Mouse (Mus musculus): ENCODE data around the gene Polr2e.

The Polr2e gene

GRCm38 (mm10) chr10:80039559-80039979 is at the start of gene Polr2e:
Gene Polr2e (minus strand): TSS chr10:80039795.
- in situ Hi-C loops (cut with MboI; ENCODE audit: low sequenced_read_pairs) = no loop called here

DNA sequence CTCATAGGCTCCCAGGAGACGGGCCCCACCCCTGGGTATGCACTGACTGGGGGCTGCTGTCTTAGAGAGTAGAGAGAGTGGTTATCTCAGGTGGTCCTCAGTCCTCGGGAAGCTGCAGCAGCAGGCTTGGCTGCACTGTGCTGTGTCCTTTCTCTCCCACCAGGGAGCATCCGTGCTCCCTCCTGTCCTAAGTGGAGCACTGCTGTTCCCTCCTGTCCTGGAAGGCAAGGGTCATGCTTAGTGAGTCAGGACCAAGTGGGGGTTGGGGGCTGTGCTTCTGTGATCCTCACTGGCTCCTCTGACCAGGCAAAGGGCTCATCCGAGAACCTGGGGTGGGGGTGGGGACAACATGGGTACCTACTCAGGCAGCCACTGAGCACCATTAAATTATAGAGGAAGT is 49.6 kb upstream of the Polr2e start:
- in situ Hi-C loops (cut with MboI; ENCODE audit: low sequenced_read_pairs) = no loop called here

GRCm38 (mm10) chr10:80087483-80087882 is 47.9 kb upstream of the Polr2e start:
- in situ Hi-C loops (cut with MboI; ENCODE audit: low sequenced_read_pairs) = no loop called here

DNA sequence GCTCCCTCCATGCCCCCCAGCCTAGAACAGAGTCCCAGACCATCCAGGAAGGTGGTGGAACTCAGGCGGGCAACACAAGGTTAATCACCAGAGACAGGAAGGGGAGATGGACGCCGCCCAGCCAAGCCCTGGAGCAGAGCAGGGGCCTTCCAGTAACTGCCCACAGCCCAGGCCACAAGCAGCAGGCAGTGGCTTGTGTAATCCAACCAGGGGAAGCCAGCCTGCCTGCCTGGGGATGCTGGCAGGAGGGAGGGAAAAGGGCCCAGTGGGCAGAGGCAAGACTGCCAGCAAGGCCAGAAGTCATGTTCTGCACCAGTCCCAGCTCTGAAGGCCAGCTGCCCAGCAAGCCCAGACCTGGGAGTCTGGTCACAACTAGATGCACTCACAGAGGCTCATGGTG is 47.3 kb upstream of the Polr2e start:
- in situ Hi-C loops (cut with MboI; ENCODE audit: low sequenced_read_pairs) = no loop called here

DNA sequence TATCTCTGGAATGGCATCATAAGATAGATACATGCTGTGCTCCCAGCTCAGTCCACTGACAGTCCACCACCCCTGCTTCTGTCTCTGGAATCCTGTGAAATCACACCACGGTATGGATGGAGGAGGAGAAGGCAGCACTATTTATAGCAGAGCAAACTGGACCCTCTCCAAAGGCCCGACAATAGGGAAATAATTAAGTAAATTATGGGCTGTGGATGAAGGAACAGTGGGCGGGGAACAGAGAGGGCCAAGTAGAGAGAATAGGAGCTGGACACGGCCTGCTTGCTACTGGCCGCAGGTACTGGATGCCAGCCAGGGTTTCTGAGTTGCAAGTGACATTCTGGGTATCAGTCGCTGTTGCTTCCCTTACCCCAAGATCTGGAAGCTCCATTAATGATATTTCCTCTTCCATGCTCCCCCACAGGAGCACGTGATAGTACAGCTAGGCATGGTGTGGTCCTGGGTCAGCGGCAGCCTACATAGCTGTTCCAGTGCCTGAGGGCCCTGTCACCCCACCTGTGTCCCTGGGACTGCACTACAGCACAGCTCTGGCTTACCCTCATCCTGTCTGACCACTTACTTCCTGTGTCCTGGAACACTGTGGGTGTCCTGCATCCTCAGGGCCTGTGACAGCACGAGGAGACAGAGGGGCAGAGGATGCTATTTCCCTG is 45.4 kb upstream of the Polr2e start:
- in situ Hi-C loops (cut with MboI; ENCODE audit: low sequenced_read_pairs) = no loop called here

DNA sequence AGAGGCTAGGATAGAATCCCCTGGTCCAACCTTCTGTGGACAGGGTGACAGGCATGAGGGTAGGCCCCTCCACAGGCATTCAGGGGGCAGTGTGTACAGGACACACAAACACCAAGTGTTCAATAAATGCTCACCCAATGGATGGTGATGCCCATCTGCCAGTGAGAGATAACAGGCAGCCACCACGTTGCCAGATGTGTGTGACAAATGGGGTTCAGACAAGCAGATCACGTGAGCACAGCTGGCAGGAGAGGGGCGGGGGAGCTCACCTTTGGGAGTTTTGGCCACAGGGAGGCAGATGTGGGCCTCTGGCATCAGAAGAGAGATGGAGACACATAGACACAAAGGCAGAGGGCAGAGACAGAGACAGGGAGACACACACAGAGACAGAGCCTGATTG is 41.5 kb upstream of the Polr2e start:
- in situ Hi-C loops (cut with MboI; ENCODE audit: low sequenced_read_pairs) = no loop called here

- in situ Hi-C loops (cut with MboI; ENCODE audit: low sequenced_read_pairs) = no loop called here
Observed at GRCm38 (mm10) chr10:80080396-80081070, 40.9 kb upstream of the Polr2e start.

GRCm38 (mm10) chr10:80078366-80078765 is 38.8 kb upstream of the Polr2e start:
- in situ Hi-C loops (cut with MboI; ENCODE audit: low sequenced_read_pairs) = no loop called here

DNA sequence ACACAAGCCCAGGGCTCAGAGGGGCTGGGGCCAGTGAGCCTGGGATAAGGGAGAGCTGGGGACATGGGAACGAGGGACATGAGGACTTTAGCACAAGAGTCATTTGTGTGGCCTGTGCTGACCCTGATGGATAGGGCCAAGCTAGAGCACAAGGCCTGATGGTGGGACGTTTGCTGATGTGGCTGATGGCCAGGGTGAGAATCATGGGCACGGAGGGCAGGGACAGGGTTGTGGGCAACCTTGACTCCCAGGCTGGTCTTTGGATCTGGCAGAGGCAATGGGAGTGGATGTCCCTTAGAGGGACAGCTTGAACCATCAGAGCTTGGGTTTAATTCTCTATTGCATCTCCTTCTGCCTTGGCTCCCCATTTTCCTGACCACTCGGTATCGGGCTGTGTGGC is 37.7 kb upstream of the Polr2e start:
- in situ Hi-C loops (cut with MboI; ENCODE audit: low sequenced_read_pairs) = no loop called here

GRCm38 (mm10) chr10:80076386-80076785 is 36.8 kb upstream of the Polr2e start:
- in situ Hi-C loops (cut with MboI; ENCODE audit: low sequenced_read_pairs) = no loop called here

DNA sequence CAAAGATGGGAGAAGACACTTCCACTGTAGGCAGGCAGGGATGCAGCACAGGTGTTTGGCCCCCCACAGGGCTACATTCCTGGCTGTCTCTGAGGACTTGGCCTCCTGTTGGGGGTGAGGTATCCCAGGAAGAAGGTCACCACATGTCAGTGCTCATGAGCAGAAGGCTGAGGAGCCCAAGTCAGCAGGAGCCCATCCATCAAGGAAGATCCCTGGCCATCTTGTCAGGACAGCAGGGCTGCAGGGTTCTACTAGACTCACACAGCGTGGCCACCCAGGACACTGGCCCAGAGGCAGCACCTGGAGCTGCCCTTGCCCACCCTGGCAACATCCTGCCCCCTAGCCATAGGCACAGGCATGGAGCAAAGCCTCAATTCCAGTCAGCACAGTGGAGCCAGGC is 36.3 kb upstream of the Polr2e start:
- in situ Hi-C loops (cut with MboI; ENCODE audit: low sequenced_read_pairs) = no loop called here

GRCm38 (mm10) chr10:80074813-80075601 is 35.4 kb upstream of the Polr2e start:
- in situ Hi-C loops (cut with MboI; ENCODE audit: low sequenced_read_pairs) = no loop called here

- in situ Hi-C loops (cut with MboI; ENCODE audit: low sequenced_read_pairs) = no loop called here
Observed at GRCm38 (mm10) chr10:80072623-80073489, 33.3 kb upstream of the Polr2e start.

- in situ Hi-C loops (cut with MboI; ENCODE audit: low sequenced_read_pairs) = no loop called here
Observed at GRCm38 (mm10) chr10:80071516-80071900, 31.9 kb upstream of the Polr2e start.

- in situ Hi-C loops (cut with MboI; ENCODE audit: low sequenced_read_pairs) = no loop called here
Observed at GRCm38 (mm10) chr10:80070837-80071515, 31.4 kb upstream of the Polr2e start.

DNA sequence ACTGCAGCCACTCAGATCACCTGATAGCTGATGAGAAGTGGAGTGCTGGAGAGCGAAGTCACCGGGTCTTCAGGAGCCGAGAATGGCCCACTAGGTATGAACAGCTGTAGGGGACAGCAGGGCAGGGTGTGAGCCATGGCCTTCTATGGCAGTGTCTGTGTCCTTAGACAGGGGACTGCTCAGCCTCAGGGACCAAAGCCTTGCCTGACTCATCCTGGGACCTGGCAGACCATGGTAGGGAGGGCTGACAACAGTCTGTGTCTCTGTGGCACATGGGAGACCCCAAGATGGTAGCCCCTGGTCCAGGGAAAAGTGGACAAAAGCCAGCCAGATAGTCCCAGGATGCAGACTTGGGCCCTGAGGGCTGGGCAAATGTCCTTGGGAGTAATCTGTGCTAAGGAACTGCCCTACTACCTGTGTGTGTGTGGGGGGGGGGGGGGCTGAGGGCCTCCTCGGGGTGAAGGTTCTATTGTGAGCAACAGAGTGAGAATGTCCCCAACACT is 30.4 kb upstream of the Polr2e start:
- in situ Hi-C loops (cut with MboI; ENCODE audit: low sequenced_read_pairs) = no loop called here

- in situ Hi-C loops (cut with MboI; ENCODE audit: low sequenced_read_pairs) = no loop called here
Observed at GRCm38 (mm10) chr10:80069251-80069650, 29.7 kb upstream of the Polr2e start.

GRCm38 (mm10) chr10:80063877-80064650 is 24.5 kb upstream of the Polr2e start:
- in situ Hi-C loops (cut with MboI; ENCODE audit: low sequenced_read_pairs) = no loop called here

DNA sequence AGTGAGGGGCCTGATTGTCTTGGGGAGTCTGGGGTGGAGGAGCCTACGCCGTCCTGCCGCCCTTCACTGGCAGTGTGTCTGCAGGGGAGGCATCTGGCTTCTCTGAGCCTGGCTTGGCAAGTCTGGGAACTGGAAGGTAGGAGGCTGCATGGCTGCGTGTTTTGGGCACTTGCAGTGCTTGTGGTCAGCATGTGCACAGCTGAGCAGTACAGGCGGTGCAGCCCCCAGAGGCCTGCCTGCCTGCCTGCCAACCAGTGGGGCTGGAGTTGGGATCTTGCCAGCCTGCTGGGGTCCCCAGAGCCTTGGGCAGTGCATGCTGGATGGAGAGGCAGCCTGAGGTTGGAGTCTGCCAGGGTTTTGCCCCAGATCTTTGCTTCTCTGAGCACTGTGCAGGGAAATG is 23.5 kb upstream of the Polr2e start:
- in situ Hi-C loops (cut with MboI; ENCODE audit: low sequenced_read_pairs) = no loop called here
